Mouse (Mus musculus) stomach, postnatal 0 days (tissue): ENCODE measurements around the gene Katna1.
"Not testable (repeated sequence)": the region's sequence is repeated elsewhere in the genome, so short reads cannot be mapped to it uniquely, and the experiment has no call there.

Experiments
- CTCF ChIP-seq: IDR thresholded peaks from 2 replicates; pipeline ENCODE4 v1.5.1; 2016; ENCODE audit warnings: antibody characterized with exemption, low read depth, mild to moderate bottlenecking, moderate library complexity
- EP300 ChIP-seq: optimal IDR thresholded peaks from 2 replicates; pipeline ENCODE3; 2016; ENCODE audit warnings: antibody characterized with exemption

DNA sequence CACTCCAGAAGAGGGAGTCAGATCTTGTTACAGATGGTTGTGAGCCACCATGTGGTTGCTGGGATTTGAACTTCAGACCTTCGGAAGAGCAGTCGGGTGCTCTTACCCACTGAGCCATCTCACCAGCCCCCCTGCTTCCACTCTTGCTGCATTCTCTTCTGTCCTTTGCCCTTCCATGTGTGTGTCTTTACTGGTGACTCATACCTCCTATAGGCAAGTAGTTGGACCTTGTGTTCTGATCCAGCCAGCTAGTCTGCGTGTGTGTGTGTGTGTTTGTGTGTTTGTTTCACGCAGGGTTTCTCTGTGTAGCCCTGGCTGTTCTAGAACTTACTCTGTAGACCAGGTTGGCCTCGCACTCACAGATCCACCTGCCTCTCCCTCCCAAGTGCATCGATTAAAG is 19.7 kb downstream of the Katna1 start:
- not testable (repeated sequence) for TF ChIP-seq CTCF, EP300
